28 mouse cellular contexts compared by ENCODE assay signal in genomic region chr5:143153756-143154155, GRCm38 (mm10). TPM values are rescaled to one million over a fixed set of nuclear protein-coding genes. Genes with fewer than 3 reads are reported as not detected.
A peak's percentile ranks its signal among the peaks of the same experiment; 100 is the strongest.
DNase-seq lines count a peak whose midpoint lies in the region; ATAC-seq lines count a peak whose summit lies in the region.
"Had no signal": no experiment of that assay in that cellular context is flagged by ENCODE, and none has a peak within 500 bp of the region (broad histone marks: within the 10 kb centered on the region; RNA-seq: fewer than 3 reads in every experiment).

No protein-coding gene starts in this region.

- peaks cover 13% of the 10 kb centered on the region for H3K9me3 ChIP-seq in kidney, embryonic 16.5 days (ENCODE audit: low read length)
- peaks cover 5% of the 10 kb centered on the region; the same call in 1 of the 2 replicates for H3K9me3 ChIP-seq in kidney, embryonic 14.5 days (ENCODE audit: control insufficient read depth, low read length)
- H3K9me3 ChIP-seq: heart, embryonic 10.5 days had no signal

- ATAC-seq in kidney, embryonic 16.5 days (ENCODE audit: low FRiP score, low TSS enrichment), result no peak
- no peak for ATAC-seq in kidney, embryonic 14.5 days (ENCODE audit: low FRiP score, low TSS enrichment)
- ATAC-seq: forebrain, embryonic 13.5 days; forebrain, embryonic 16.5 days; Patski had no signal

- peaks cover 25% of the 10 kb centered on the region for H3K27me3 ChIP-seq in kidney, embryonic 16.5 days (ENCODE audit: insufficient read depth, low read length)
- H3K27me3 ChIP-seq in kidney, embryonic 14.5 days (ENCODE audit: control insufficient read depth, insufficient read depth, low read length), result peaks cover 27% of the 10 kb centered on the region

- no peak overlapping the region for H3K27ac ChIP-seq in kidney, embryonic 16.5 days (ENCODE audit: low read length)
- no peak overlapping the region for H3K27ac ChIP-seq in kidney, embryonic 14.5 days (ENCODE audit: low read depth, low read length)
- H3K27ac ChIP-seq: forebrain, embryonic 10.5 days; forebrain, embryonic 13.5 days; heart, adult 2 months; heart, embryonic 10.5 days; heart, embryonic 13.5 days; hindbrain, embryonic 14.5 days had no signal

- peak; percentile 40 for DNase-seq in kidney, adult 11 months
- peak; percentile 43 to 54 for DNase-seq in kidney, adult 8-10 months
- DNase-seq in yolk sac, embryonic 10.5 days (ENCODE audit: low spot score), result peak; percentile 74
- DNase-seq in right cerebral cortex, adult 18-20 months, result no peak
- DNase-seq: adrenal gland, postnatal 10 days; adrenal gland, postnatal 36 days; cerebellum, adult 18-20 months; cerebellum, adult 9-10 months; cerebellum, postnatal 14 days; gastrocnemius, postnatal 10 days; gastrocnemius, postnatal 36 days; heart, adult 2 months; heart, postnatal 14 days; heart, postnatal 4 days had no signal

- no peak overlapping the region for H3K9ac ChIP-seq in kidney, embryonic 16.5 days (replicated peaks; ENCODE audit: low read length)
- H3K9ac ChIP-seq in kidney, embryonic 14.5 days (ENCODE audit: low read depth, low read length), result no peak overlapping the region
- H3K9ac ChIP-seq: forebrain, embryonic 13.5 days; heart, embryonic 13.5 days; hindbrain, embryonic 14.5 days had no signal

- WGBS in kidney, embryonic 16.5 days, result 81% methylated on average over 10 of the region's 10 CpGs
- 87% methylated on average over 10 of the region's 10 CpGs for WGBS in kidney, embryonic 14.5 days

- no peaks in the 10 kb centered on the region for H3K36me3 ChIP-seq in kidney, embryonic 16.5 days (ENCODE audit: insufficient read depth, low read length)
- H3K36me3 ChIP-seq in kidney, embryonic 14.5 days (ENCODE audit: control insufficient read depth, insufficient read depth, low read length), result no peaks in the 10 kb centered on the region
- H3K36me3 ChIP-seq: forebrain, embryonic 10.5 days; G1E; heart, embryonic 10.5 days; heart, embryonic 13.5 days had no signal

- H3K4me2 ChIP-seq in kidney, embryonic 16.5 days (replicated peaks; ENCODE audit: low read depth, low read length), result no peak overlapping the region
- no peak overlapping the region for H3K4me2 ChIP-seq in kidney, embryonic 14.5 days (replicated peaks; ENCODE audit: low read depth, low read length)
- H3K4me2 ChIP-seq: forebrain, embryonic 13.5 days; heart, embryonic 13.5 days; hindbrain, embryonic 14.5 days had no signal

- 0 out of 2 replicates have a peak, but pooled peaks cover 3% of the 10 kb centered on the region for H3K4me1 ChIP-seq in kidney, embryonic 16.5 days (ENCODE audit: insufficient read depth, low read length)
- no peaks in the 10 kb centered on the region for H3K4me1 ChIP-seq in kidney, embryonic 14.5 days (ENCODE audit: control insufficient read depth, insufficient read depth, low read length)
- H3K4me1 ChIP-seq: forebrain, embryonic 13.5 days had no signal

- H3K4me3 ChIP-seq in kidney, embryonic 16.5 days (ENCODE audit: low read length), result no peak overlapping the region
- H3K4me3 ChIP-seq in kidney, embryonic 14.5 days (ENCODE audit: low read length), result no peak overlapping the region
- H3K4me3 ChIP-seq: forebrain, embryonic 10.5 days; forebrain, embryonic 13.5 days; heart, adult 2 months; heart, embryonic 10.5 days; heart, embryonic 13.5 days had no signal

RNA-seq across cellular contexts. Expression of gene Olfr718-ps1, which starts 6.4 kb away (rescaled TPM):
- not detected in 2 replicates for polyA plus RNA-seq in kidney, embryonic 16.5 days (2015; fragmentation: Nextera tagmentation; extraction: Ambion mirVana)
- 0.05 TPM in 1 of 2 replicates, not detected in the other for polyA plus RNA-seq in kidney, embryonic 14.5 days (2014; fragmentation: Nextera tagmentation; extraction: Ambion mirVana)
- polyA plus RNA-seq: embryonic facial prominence, embryonic 11.5 days; embryonic facial prominence, embryonic 14.5 days; forebrain, embryonic 10.5 days; forebrain, embryonic 13.5 days; forebrain, embryonic 16.5 days; G1E; heart, adult 2 months; heart, embryonic 13.5 days; heart, embryonic 16.5 days; hindbrain, embryonic 11.5 days had no signal

RNA-seq across cellular contexts. Expression of gene Rbak, which starts 26.8 kb away (rescaled TPM):
- 11.6 and 14.4 TPM in 2 replicates for polyA plus RNA-seq in kidney, embryonic 16.5 days (2015; fragmentation: Nextera tagmentation; extraction: Ambion mirVana)
- polyA plus RNA-seq in kidney, embryonic 14.5 days (2014; fragmentation: Nextera tagmentation; extraction: Ambion mirVana), result 11.3 and 16.1 TPM in 2 replicates

RNA-seq across cellular contexts. Expression of gene Spdye4b, which starts 27.1 kb away (rescaled TPM):
- not detected in 2 replicates for polyA plus RNA-seq in kidney, embryonic 16.5 days (2015; fragmentation: Nextera tagmentation; extraction: Ambion mirVana)
- not detected in 2 replicates for polyA plus RNA-seq in kidney, embryonic 14.5 days (2014; fragmentation: Nextera tagmentation; extraction: Ambion mirVana)
- polyA plus RNA-seq: embryonic facial prominence, embryonic 11.5 days; embryonic facial prominence, embryonic 14.5 days; forebrain, embryonic 10.5 days; forebrain, embryonic 13.5 days; forebrain, embryonic 16.5 days; G1E; heart, adult 2 months; heart, embryonic 10.5 days; heart, embryonic 13.5 days; heart, embryonic 16.5 days; hindbrain, embryonic 11.5 days; hindbrain, embryonic 14.5 days; Patski had no signal

RNA-seq across cellular contexts. Expression of gene Rnf216, which starts 41.0 kb away (rescaled TPM):
- 39.4 and 46.2 TPM in 2 replicates for polyA plus RNA-seq in kidney, embryonic 16.5 days (2015; fragmentation: Nextera tagmentation; extraction: Ambion mirVana)
- 28.7 and 48.3 TPM in 2 replicates for polyA plus RNA-seq in kidney, embryonic 14.5 days (2014; fragmentation: Nextera tagmentation; extraction: Ambion mirVana)
